Mouse (Mus musculus): Measurements from ENCODE around the gene Mc3r. TPM values are rescaled to one million over a fixed set of nuclear protein-coding genes. Genes with fewer than 3 reads are reported as not detected.

Mc3r gene
- total and polyA plus RNA-seq, 3 experiments: 0.05 TPM; not detected in 2

- ATAC-seq (ENCODE audit: extremely low read depth, insufficient number of reproducible peaks, low FRiP score, poor library complexity, severe bottlenecking) (no peak), DNase-seq (ENCODE audit: low spot score) (no peak)
- no peaks in the 10 kb centered on the region for H3K4me1 ChIP-seq (ENCODE audit: insufficient read depth, low read depth, low read length)
- H3K36me3 ChIP-seq (replicated peaks): no peaks in the 10 kb centered on the region
- TF ChIP-seq GATA2 (IDR thresholded peaks at IDR 0.05; ENCODE audit: borderline replicate concordance, low read depth, low read length) (no peak), POLR2AphosphoS5 (IDR thresholded peaks at IDR 0.05; ENCODE audit: insufficient replicate concordance, low read depth, low read length) (no peak), CTCF (IDR thresholded peaks at IDR 0.05; ENCODE audit: low read depth, low read length) (no peak), GATA1 (IDR thresholded peaks at IDR 0.05; ENCODE audit: borderline replicate concordance, low read length) (no peak), TAL1 (conservative IDR thresholded peaks at IDR 0.05; ENCODE audit: low read depth, low read length) (no peak)
- peaks cover 61% of the 10 kb centered on the region for H3K9me3 ChIP-seq (replicated peaks)
- no peak overlapping the region for H3K4me3 ChIP-seq (ENCODE audit: low read depth, low read length)
- no peaks in the 10 kb centered on the region for H3K27me3 ChIP-seq (ENCODE audit: insufficient read depth, low read length)
Observed at GRCm38 (mm10) chr2:172289632-172290031, 41.3 kb downstream of the Mc3r start.

GRCm38 (mm10) chr2:172290474-172290873 lies 42.2 kb downstream of the Mc3r start:
- TF ChIP-seq POLR2AphosphoS5 (IDR thresholded peaks at IDR 0.05; ENCODE audit: insufficient replicate concordance, low read depth, low read length) (no peak), GATA2 (IDR thresholded peaks at IDR 0.05; ENCODE audit: borderline replicate concordance, low read depth, low read length) (no peak), CTCF (IDR thresholded peaks at IDR 0.05; ENCODE audit: low read depth, low read length) (no peak), TAL1 (conservative IDR thresholded peaks at IDR 0.05; ENCODE audit: low read depth, low read length) (no peak), GATA1 (IDR thresholded peaks at IDR 0.05; ENCODE audit: borderline replicate concordance, low read length) (no peak)
- H3K36me3 ChIP-seq (replicated peaks): no peaks in the 10 kb centered on the region
- H3K4me1 ChIP-seq (ENCODE audit: insufficient read depth, low read depth, low read length): no peaks in the 10 kb centered on the region
- no peak overlapping the region for H3K4me3 ChIP-seq (ENCODE audit: low read depth, low read length)
- H3K9me3 ChIP-seq (replicated peaks): peaks cover 59% of the 10 kb centered on the region
- DNase-seq (ENCODE audit: low spot score): no peak
- ATAC-seq (ENCODE audit: extremely low read depth, insufficient number of reproducible peaks, low FRiP score, poor library complexity, severe bottlenecking): no peak
- H3K27me3 ChIP-seq (ENCODE audit: insufficient read depth, low read length): no peaks in the 10 kb centered on the region

- Histone ChIP-seq H3K4me3 (ENCODE audit: low read depth, low read length) (no peak overlapping the region), H3K27me3 (ENCODE audit: insufficient read depth, low read length) (no peaks in the 10 kb centered on the region), H3K36me3 (replicated peaks) (no peaks in the 10 kb centered on the region), H3K4me1 (ENCODE audit: insufficient read depth, low read depth, low read length) (no peaks in the 10 kb centered on the region), H3K9me3 (replicated peaks) (peaks cover 60% of the 10 kb centered on the region)
- ATAC-seq (ENCODE audit: extremely low read depth, insufficient number of reproducible peaks, low FRiP score, poor library complexity, severe bottlenecking) (no peak), DNase-seq (ENCODE audit: low spot score) (no peak)
- no peak for TF ChIP-seq CTCF (IDR thresholded peaks at IDR 0.05; ENCODE audit: low read depth, low read length)
- no peak for TF ChIP-seq GATA2 (IDR thresholded peaks at IDR 0.05; ENCODE audit: borderline replicate concordance, low read depth, low read length)
- no peak for TF ChIP-seq POLR2AphosphoS5 (IDR thresholded peaks at IDR 0.05; ENCODE audit: insufficient replicate concordance, low read depth, low read length)
- no peak for TF ChIP-seq TAL1 (conservative IDR thresholded peaks at IDR 0.05; ENCODE audit: low read depth, low read length)
- no peak for TF ChIP-seq GATA1 (IDR thresholded peaks at IDR 0.05; ENCODE audit: borderline replicate concordance, low read length)
Observed at GRCm38 (mm10) chr2:172291025-172291424, 42.7 kb downstream of the Mc3r start.

- H3K4me1 ChIP-seq (ENCODE audit: insufficient read depth, low read depth, low read length): no peaks in the 10 kb centered on the region
- TF ChIP-seq POLR2AphosphoS5 (IDR thresholded peaks at IDR 0.05; ENCODE audit: insufficient replicate concordance, low read depth, low read length): no peak
- TF ChIP-seq TAL1 (conservative IDR thresholded peaks at IDR 0.05; ENCODE audit: low read depth, low read length): no peak
- TF ChIP-seq GATA1 (IDR thresholded peaks at IDR 0.05; ENCODE audit: borderline replicate concordance, low read length): no peak
- TF ChIP-seq GATA2 (IDR thresholded peaks at IDR 0.05; ENCODE audit: borderline replicate concordance, low read depth, low read length): no peak
- no peak for TF ChIP-seq CTCF (IDR thresholded peaks at IDR 0.05; ENCODE audit: low read depth, low read length)
- peaks cover 58% of the 10 kb centered on the region for H3K9me3 ChIP-seq (replicated peaks)
- H3K4me3 ChIP-seq (ENCODE audit: low read depth, low read length): no peak overlapping the region
- ATAC-seq (ENCODE audit: extremely low read depth, insufficient number of reproducible peaks, low FRiP score, poor library complexity, severe bottlenecking) (no peak), DNase-seq (ENCODE audit: low spot score) (no peak)
- no peaks in the 10 kb centered on the region for H3K27me3 ChIP-seq (ENCODE audit: insufficient read depth, low read length)
- H3K36me3 ChIP-seq (replicated peaks): no peaks in the 10 kb centered on the region
Observed at GRCm38 (mm10) chr2:172291755-172292524, 43.6 kb downstream of the Mc3r start.

- Histone ChIP-seq H3K9me3 (replicated peaks) (peaks cover 57% of the 10 kb centered on the region), H3K4me1 (ENCODE audit: insufficient read depth, low read depth, low read length) (no peaks in the 10 kb centered on the region), H3K4me3 (ENCODE audit: low read depth, low read length) (no peak overlapping the region), H3K27me3 (ENCODE audit: insufficient read depth, low read length) (no peaks in the 10 kb centered on the region), H3K36me3 (replicated peaks) (no peaks in the 10 kb centered on the region)
- no peak for DNase-seq (ENCODE audit: low spot score)
- ATAC-seq (ENCODE audit: extremely low read depth, insufficient number of reproducible peaks, low FRiP score, poor library complexity, severe bottlenecking): no peak
- TF ChIP-seq POLR2AphosphoS5 (IDR thresholded peaks at IDR 0.05; ENCODE audit: insufficient replicate concordance, low read depth, low read length) (no peak), TAL1 (conservative IDR thresholded peaks at IDR 0.05; ENCODE audit: low read depth, low read length) (no peak), CTCF (IDR thresholded peaks at IDR 0.05; ENCODE audit: low read depth, low read length) (no peak), GATA1 (IDR thresholded peaks at IDR 0.05; ENCODE audit: borderline replicate concordance, low read length) (no peak), GATA2 (IDR thresholded peaks at IDR 0.05; ENCODE audit: borderline replicate concordance, low read depth, low read length) (no peak)
Observed at GRCm38 (mm10) chr2:172292525-172293405, 44.5 kb downstream of the Mc3r start.

GRCm38 (mm10) chr2:172298083-172298482 lies 49.8 kb downstream of the Mc3r start:
- H3K27me3 ChIP-seq (ENCODE audit: insufficient read depth, low read length): no peaks in the 10 kb centered on the region
- TF ChIP-seq GATA2 (IDR thresholded peaks at IDR 0.05; ENCODE audit: borderline replicate concordance, low read depth, low read length) (no peak), TAL1 (conservative IDR thresholded peaks at IDR 0.05; ENCODE audit: low read depth, low read length) (no peak), POLR2AphosphoS5 (IDR thresholded peaks at IDR 0.05; ENCODE audit: insufficient replicate concordance, low read depth, low read length) (no peak), CTCF (IDR thresholded peaks at IDR 0.05; ENCODE audit: low read depth, low read length) (no peak), GATA1 (IDR thresholded peaks at IDR 0.05; ENCODE audit: borderline replicate concordance, low read length) (no peak)
- ATAC-seq (ENCODE audit: extremely low read depth, insufficient number of reproducible peaks, low FRiP score, poor library complexity, severe bottlenecking) (no peak), DNase-seq (ENCODE audit: low spot score) (no peak)
- no peaks in the 10 kb centered on the region for H3K36me3 ChIP-seq (replicated peaks)
- no peak overlapping the region for H3K4me3 ChIP-seq (ENCODE audit: low read depth, low read length)
- H3K9me3 ChIP-seq (replicated peaks): peaks cover 43% of the 10 kb centered on the region
- H3K4me1 ChIP-seq (ENCODE audit: insufficient read depth, low read depth, low read length): no peaks in the 10 kb centered on the region
